Mouse (Mus musculus): ENCODE results near the gene Creld2. TPM values are rescaled to one million over a fixed set of nuclear protein-coding genes. Genes with fewer than 3 reads are reported as not detected.

The Creld2 gene
- polyA plus RNA-seq, 1 experiment from 2014 or later: 94.9 TPM

DNA sequence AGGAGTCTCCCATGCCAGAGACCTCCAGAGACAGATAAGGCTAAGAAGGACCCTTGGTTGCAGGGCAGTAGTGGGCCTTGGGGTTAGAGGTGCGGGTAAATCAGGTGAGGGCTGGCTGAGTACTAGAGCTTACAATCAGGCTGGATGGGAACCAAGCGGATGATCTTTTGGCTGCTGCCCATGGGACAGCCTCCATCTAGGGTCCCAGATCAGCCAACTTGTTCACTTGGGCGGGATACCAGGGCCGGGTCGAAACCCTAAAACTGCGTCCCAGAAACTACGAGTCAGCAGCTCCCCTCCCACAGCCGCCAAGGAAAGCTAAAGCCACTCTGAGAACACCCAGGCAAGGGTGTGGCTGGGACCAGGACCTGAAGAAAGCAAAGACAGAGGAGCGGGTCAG is 33.7 kb downstream of the Creld2 start:
- WGBS: 92% methylated on average over 9 of the region's 9 CpGs
- H3K4me2 ChIP-seq (ENCODE audit: low read depth, severe bottlenecking): no peak overlapping the region
- ATAC-seq (ENCODE audit: insufficient number of reproducible peaks, low FRiP score, low TSS enrichment, low read depth) (no peak), DNase-seq (ENCODE audit: low spot score) (no peak)
- no peak overlapping the region for H3K27ac ChIP-seq (replicated peaks; ENCODE audit: low read depth, low read length)
- no peak overlapping the region for H3K4me3 ChIP-seq (ENCODE audit: low read depth, low read length)
- H3K9ac ChIP-seq (ENCODE audit: low read length): no peak overlapping the region
- no peaks in the 10 kb centered on the region for H3K9me3 ChIP-seq (ENCODE audit: control insufficient read depth, low read length)
- 0 out of 2 replicates have a peak, but pooled peaks cover 6% of the 10 kb centered on the region for H3K4me1 ChIP-seq (ENCODE audit: control insufficient read depth, insufficient read depth, low read length)
- H3K27me3 ChIP-seq (ENCODE audit: control insufficient read depth, insufficient read depth, low read length): no peaks in the 10 kb centered on the region
- H3K36me3 ChIP-seq (ENCODE audit: control insufficient read depth, insufficient read depth, low read length): no peaks in the 10 kb centered on the region

DNA sequence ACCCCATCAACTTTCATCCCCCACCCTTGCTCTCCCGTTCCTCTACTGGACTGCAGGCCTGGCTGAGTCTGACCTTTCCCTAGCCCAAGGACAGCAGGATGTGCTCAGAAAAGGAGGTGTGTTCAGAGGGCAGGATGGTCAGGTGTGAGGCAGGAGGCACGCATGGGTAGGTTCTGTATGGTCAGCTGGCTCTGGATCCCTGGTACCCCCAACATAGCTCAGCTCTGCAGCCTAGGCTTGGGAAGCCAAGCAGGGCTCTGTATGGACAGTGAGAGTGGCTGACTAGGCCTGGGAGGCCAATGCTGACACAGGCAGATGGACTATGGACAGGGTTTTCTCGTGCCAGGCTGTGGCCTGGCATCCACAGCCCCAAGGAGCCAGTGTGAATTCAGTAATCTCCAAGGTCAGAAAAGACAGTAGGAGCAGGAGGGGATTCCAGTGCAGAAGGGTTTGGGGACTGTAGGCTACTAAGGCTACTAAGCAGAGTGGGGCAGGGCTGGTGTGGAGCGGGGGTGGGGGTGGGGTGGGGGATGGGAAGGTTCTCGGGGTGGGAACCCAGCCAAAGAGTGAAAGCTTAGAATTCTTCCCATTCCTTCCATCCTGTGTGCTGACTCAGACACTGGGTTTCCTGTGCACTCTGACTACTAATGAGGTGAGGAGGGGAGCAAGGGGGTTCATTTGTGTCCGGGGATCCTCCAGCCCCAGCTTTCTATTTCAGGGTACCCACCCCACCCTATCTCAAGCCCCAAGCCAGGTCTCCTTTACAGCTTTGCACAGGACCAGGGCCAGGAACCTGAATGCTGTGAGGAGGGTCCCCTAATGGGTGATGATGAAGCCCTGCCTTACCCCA is 34.9 kb downstream of the Creld2 start:
- Histone ChIP-seq H3K4me1 (ENCODE audit: control insufficient read depth, insufficient read depth, low read length) (0 out of 2 replicates have a peak, but pooled peaks cover 6% of the 10 kb centered on the region), H3K36me3 (ENCODE audit: control insufficient read depth, insufficient read depth, low read length) (no peaks in the 10 kb centered on the region), H3K9me3 (ENCODE audit: control insufficient read depth, low read length) (no peaks in the 10 kb centered on the region), H3K27me3 (ENCODE audit: control insufficient read depth, insufficient read depth, low read length) (no peaks in the 10 kb centered on the region), H3K4me3 (ENCODE audit: low read depth, low read length) (no peak overlapping the region), H3K9ac (ENCODE audit: low read length) (no peak overlapping the region), H3K4me2 (ENCODE audit: low read depth, severe bottlenecking) (no peak overlapping the region), H3K27ac (replicated peaks; ENCODE audit: low read depth, low read length) (no peak overlapping the region)
- DNase-seq (ENCODE audit: low spot score): no peak
- ATAC-seq (ENCODE audit: insufficient number of reproducible peaks, low FRiP score, low TSS enrichment, low read depth): no peak
- WGBS: 62% methylated on average over 6 of the region's 6 CpGs

DNA sequence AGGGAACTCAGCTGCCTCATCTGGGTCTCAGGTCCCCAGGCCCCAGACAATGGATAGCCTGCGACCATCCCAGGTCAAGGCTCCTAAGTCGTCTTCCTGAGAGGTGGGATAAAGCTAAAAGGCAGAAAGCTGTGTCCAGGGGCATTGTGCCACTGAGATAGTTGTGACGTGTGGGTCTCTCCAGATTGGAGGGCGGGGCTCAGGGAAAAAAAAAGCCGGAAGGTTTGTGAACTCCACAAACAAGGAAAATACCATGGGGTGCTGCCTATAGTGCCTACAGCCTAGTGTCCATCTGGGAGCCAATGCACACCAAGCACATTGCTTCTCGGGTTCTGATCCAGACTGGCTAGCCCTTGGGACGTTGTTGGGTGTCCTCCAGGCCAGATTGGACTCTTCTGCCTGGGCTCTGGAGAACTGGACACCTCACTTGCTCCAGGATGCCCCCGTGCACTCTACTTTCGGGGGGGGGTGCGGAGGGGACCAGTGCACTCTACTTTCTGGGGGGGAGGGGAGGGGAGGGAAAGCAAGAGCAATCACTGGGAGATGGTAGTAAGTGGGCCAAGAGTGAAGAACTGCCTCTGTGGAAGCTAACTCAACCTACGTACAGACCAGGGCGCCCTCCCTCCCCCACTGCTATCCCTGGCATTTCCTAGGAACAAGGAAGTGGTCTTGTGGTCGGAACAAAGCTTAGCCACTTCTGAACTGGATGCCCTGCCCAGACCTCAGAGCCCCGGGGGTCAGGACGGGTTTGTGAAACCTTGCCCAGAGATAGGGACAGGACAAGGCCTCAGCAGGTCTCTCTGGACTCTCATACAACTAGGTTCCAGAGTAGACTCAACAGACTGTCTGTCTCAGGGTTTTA is 35.8 kb downstream of the Creld2 start:
- WGBS: 81% methylated on average over 15 of the region's 15 CpGs
- no peak for ATAC-seq (ENCODE audit: insufficient number of reproducible peaks, low FRiP score, low TSS enrichment, low read depth)
- Histone ChIP-seq H3K27ac (replicated peaks; ENCODE audit: low read depth, low read length) (no peak overlapping the region), H3K36me3 (ENCODE audit: control insufficient read depth, insufficient read depth, low read length) (no peaks in the 10 kb centered on the region), H3K4me2 (ENCODE audit: low read depth, severe bottlenecking) (no peak overlapping the region), H3K9ac (ENCODE audit: low read length) (no peak overlapping the region), H3K4me3 (ENCODE audit: low read depth, low read length) (no peak overlapping the region), H3K4me1 (ENCODE audit: control insufficient read depth, insufficient read depth, low read length) (0 out of 2 replicates have a peak, but pooled peaks cover 6% of the 10 kb centered on the region), H3K9me3 (ENCODE audit: control insufficient read depth, low read length) (no peaks in the 10 kb centered on the region), H3K27me3 (ENCODE audit: control insufficient read depth, insufficient read depth, low read length) (no peaks in the 10 kb centered on the region)
- DNase-seq (ENCODE audit: low spot score): no peak

- no peak overlapping the region for H3K4me2 ChIP-seq (ENCODE audit: low read depth, severe bottlenecking)
- H3K27me3 ChIP-seq (ENCODE audit: control insufficient read depth, insufficient read depth, low read length): no peaks in the 10 kb centered on the region
- ATAC-seq (ENCODE audit: insufficient number of reproducible peaks, low FRiP score, low TSS enrichment, low read depth) (no peak), DNase-seq (ENCODE audit: low spot score) (no peak)
- no peak overlapping the region for H3K9ac ChIP-seq (ENCODE audit: low read length)
- no peaks in the 10 kb centered on the region for H3K9me3 ChIP-seq (ENCODE audit: control insufficient read depth, low read length)
- WGBS: 79% methylated on average over 6 of the region's 6 CpGs
- no peak overlapping the region for H3K27ac ChIP-seq (replicated peaks; ENCODE audit: low read depth, low read length)
- H3K4me1 ChIP-seq (ENCODE audit: control insufficient read depth, insufficient read depth, low read length): 0 out of 2 replicates have a peak, but pooled peaks cover 6% of the 10 kb centered on the region
- no peaks in the 10 kb centered on the region for H3K36me3 ChIP-seq (ENCODE audit: control insufficient read depth, insufficient read depth, low read length)
- no peak overlapping the region for H3K4me3 ChIP-seq (ENCODE audit: low read depth, low read length)
These were observed 36.5 kb downstream of the Creld2 start for GRCm38 (mm10) chr15:88855896-88856417.

GRCm38 (mm10) chr15:88856613-88857012 is 37.2 kb downstream of the Creld2 start:
- H3K4me1 ChIP-seq (ENCODE audit: control insufficient read depth, insufficient read depth, low read length): 0 out of 2 replicates have a peak, but pooled peaks cover 2% of the 10 kb centered on the region
- H3K4me2 ChIP-seq (ENCODE audit: low read depth, severe bottlenecking): no peak overlapping the region
- no peak for ATAC-seq (ENCODE audit: insufficient number of reproducible peaks, low FRiP score, low TSS enrichment, low read depth)
- 88% methylated on average over 5 of the region's 5 CpGs for WGBS
- H3K27ac ChIP-seq (replicated peaks; ENCODE audit: low read depth, low read length): no peak overlapping the region
- H3K9ac ChIP-seq (ENCODE audit: low read length): no peak overlapping the region
- no peaks in the 10 kb centered on the region for H3K36me3 ChIP-seq (ENCODE audit: control insufficient read depth, insufficient read depth, low read length)
- H3K9me3 ChIP-seq (ENCODE audit: control insufficient read depth, low read length): no peaks in the 10 kb centered on the region
- no peaks in the 10 kb centered on the region for H3K27me3 ChIP-seq (ENCODE audit: control insufficient read depth, insufficient read depth, low read length)
- DNase-seq (ENCODE audit: low spot score): no peak
- H3K4me3 ChIP-seq (ENCODE audit: low read depth, low read length): no peak overlapping the region

DNA sequence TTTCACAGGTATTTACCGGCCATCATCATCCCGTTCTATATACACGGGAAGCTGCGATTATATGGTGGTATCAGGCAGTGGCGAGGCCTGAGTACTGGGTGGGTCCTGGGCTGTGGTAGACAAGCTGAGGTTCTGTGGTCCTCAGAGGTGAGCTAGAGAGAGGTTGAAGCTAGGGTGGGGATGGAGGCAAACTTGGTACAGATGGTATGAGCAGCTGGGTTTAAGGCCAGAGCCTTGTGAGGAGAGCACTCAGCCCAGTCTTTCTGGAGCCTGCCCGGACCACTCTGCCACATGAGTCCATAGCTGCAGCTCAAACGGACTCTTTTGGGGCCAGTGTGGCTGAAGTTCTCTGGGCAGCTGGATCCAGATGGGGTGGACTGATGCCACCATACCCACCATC is 37.9 kb downstream of the Creld2 start:
- Histone ChIP-seq H3K4me1 (ENCODE audit: control insufficient read depth, insufficient read depth, low read length) (0 out of 2 replicates have a peak, but pooled peaks cover 2% of the 10 kb centered on the region), H3K9ac (ENCODE audit: low read length) (no peak overlapping the region)

GRCm38 (mm10) chr15:88858141-88858541 is 38.7 kb downstream of the Creld2 start:
- 0 out of 2 replicates have a peak, but pooled peaks cover 4% of the 10 kb centered on the region for H3K4me1 ChIP-seq (ENCODE audit: control insufficient read depth, insufficient read depth, low read length)
- no peak for DNase-seq (ENCODE audit: low spot score)
- H3K4me3 ChIP-seq (ENCODE audit: low read depth, low read length): no peak overlapping the region

More for the DNA sequence above, 37.9 kb downstream of the Creld2 start:
- H3K9me3 ChIP-seq (ENCODE audit: control insufficient read depth, low read length): no peaks in the 10 kb centered on the region
- WGBS: 92% methylated on average over 7 of the region's 7 CpGs
- no peak overlapping the region for H3K27ac ChIP-seq (replicated peaks; ENCODE audit: low read depth, low read length)
- H3K4me3 ChIP-seq (ENCODE audit: low read depth, low read length): no peak overlapping the region
- no peak for DNase-seq (ENCODE audit: low spot score)
- no peak for ATAC-seq (ENCODE audit: insufficient number of reproducible peaks, low FRiP score, low TSS enrichment, low read depth)
- H3K4me2 ChIP-seq (ENCODE audit: low read depth, severe bottlenecking): no peak overlapping the region
- H3K36me3 ChIP-seq (ENCODE audit: control insufficient read depth, insufficient read depth, low read length): no peaks in the 10 kb centered on the region
- no peaks in the 10 kb centered on the region for H3K27me3 ChIP-seq (ENCODE audit: control insufficient read depth, insufficient read depth, low read length)

DNA sequence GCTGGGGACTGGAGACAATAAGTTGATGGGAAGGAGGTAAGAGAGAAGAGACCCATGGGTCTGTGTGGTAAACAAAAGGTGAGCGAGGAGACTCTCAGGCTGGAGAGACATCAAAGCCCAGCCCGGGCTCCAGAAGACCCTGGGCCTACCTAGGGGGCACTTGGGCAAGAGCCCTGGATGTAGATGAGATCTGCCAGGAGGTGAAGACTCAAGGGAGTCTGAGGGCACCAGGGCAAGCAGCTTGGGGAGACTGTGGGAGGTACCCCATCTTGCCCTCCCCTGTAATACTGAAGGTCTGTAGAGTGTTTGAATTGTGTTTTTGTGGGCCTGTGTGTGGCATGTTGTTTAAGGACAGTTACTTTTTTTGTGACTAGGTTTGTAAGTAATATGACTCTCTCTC is 39.3 kb downstream of the Creld2 start:
- H3K27ac ChIP-seq (replicated peaks; ENCODE audit: low read depth, low read length): no peak overlapping the region

More at GRCm38 (mm10) chr15:88858141-88858541, 38.7 kb downstream of the Creld2 start:
- H3K27ac ChIP-seq (replicated peaks; ENCODE audit: low read depth, low read length): no peak overlapping the region
- H3K9me3 ChIP-seq (ENCODE audit: control insufficient read depth, low read length): no peaks in the 10 kb centered on the region
- WGBS: 94% methylated on average over 3 of the region's 3 CpGs
- H3K9ac ChIP-seq (ENCODE audit: low read length): no peak overlapping the region
- no peaks in the 10 kb centered on the region for H3K27me3 ChIP-seq (ENCODE audit: control insufficient read depth, insufficient read depth, low read length)
- no peak for ATAC-seq (ENCODE audit: insufficient number of reproducible peaks, low FRiP score, low TSS enrichment, low read depth)
- no peaks in the 10 kb centered on the region for H3K36me3 ChIP-seq (ENCODE audit: control insufficient read depth, insufficient read depth, low read length)
- no peak overlapping the region for H3K4me2 ChIP-seq (ENCODE audit: low read depth, severe bottlenecking)

More for the DNA sequence above, 39.3 kb downstream of the Creld2 start:
- no peak overlapping the region for H3K4me3 ChIP-seq (ENCODE audit: low read depth, low read length)
- no peaks in the 10 kb centered on the region for H3K36me3 ChIP-seq (ENCODE audit: control insufficient read depth, insufficient read depth, low read length)
- 80% methylated on average over 2 of the region's 2 CpGs for WGBS
- H3K4me1 ChIP-seq (ENCODE audit: control insufficient read depth, insufficient read depth, low read length): 0 out of 2 replicates have a peak, but pooled peaks cover 4% of the 10 kb centered on the region
- H3K9ac ChIP-seq (ENCODE audit: low read length): no peak overlapping the region
- no peaks in the 10 kb centered on the region for H3K9me3 ChIP-seq (ENCODE audit: control insufficient read depth, low read length)
- H3K27me3 ChIP-seq (ENCODE audit: control insufficient read depth, insufficient read depth, low read length): no peaks in the 10 kb centered on the region
- no peak for ATAC-seq (ENCODE audit: insufficient number of reproducible peaks, low FRiP score, low TSS enrichment, low read depth)
- H3K4me2 ChIP-seq (ENCODE audit: low read depth, severe bottlenecking): no peak overlapping the region
- DNase-seq (ENCODE audit: low spot score): no peak

All from limb, embryonic 11.5 days (tissue).